Comparison of ENCODE assay signal across 16 mouse cellular contexts in the genomic region with DNA sequence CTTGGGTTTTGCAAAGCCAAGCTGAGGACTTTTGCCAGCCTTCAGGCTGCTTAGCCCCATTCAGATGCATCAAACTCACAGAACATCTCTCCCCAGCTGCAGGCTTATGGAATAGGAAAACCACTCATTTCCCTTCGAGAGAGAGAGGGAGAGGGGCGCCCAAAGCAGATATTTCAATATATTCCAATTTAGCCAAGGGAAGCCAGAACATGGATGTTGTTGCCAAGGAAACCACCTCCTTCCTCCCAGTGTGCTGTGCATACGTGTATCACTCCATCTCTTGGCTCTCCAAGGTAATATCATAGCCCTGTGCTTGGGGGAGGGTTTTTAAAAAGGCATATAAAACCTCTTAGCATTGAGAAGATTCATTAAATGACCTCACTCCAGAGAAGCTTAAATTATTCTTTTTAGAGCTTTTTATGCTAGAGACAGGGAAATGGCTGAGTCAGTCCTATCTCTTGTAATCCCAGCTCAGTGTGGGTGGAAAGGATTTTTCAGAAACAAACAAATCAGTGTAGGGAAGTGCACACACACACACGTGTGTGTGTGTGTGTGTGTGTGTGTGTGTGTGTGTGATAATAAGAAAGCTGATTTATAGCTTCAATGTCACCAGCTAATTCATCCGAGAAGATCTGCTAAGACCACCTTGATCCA.
DNase-seq lines count a peak whose midpoint lies in the region; ATAC-seq and TF ChIP-seq lines count a peak whose summit lies in the region.
"Had no signal": no experiment of that assay in that cellular context is flagged by ENCODE, and none has a peak within 500 bp of the region (broad histone marks: within the 10 kb centered on the region; RNA-seq: fewer than 3 reads in every experiment).

No protein-coding gene starts in this region.

- H3K9me3 ChIP-seq in hindbrain, embryonic 12.5 days (replicated peaks) = no peaks in the 10 kb centered on the region
- H3K9me3 ChIP-seq in hindbrain, embryonic 11.5 days (ENCODE audit: control insufficient read depth, low read length) = no peaks in the 10 kb centered on the region
- no peaks in the 10 kb centered on the region for H3K9me3 ChIP-seq in midbrain, embryonic 14.5 days (ENCODE audit: control insufficient read depth, low read length)
- no peaks in the 10 kb centered on the region for H3K9me3 ChIP-seq in kidney, embryonic 15.5 days (replicated peaks)
- H3K9me3 ChIP-seq: embryonic facial prominence, embryonic 13.5 days had no signal

- no peak for TF ChIP-seq POLR2A in cerebellum, adult 2 months (IDR thresholded peaks at IDR 0.05; ENCODE audit: borderline replicate concordance, insufficient read depth, low read length)

- no peak for TF ChIP-seq CTCF in cerebellum, adult 2 months (IDR thresholded peaks at IDR 0.05; ENCODE audit: borderline replicate concordance, insufficient read depth, low read depth, low read length)

- no peaks in the 10 kb centered on the region for H3K27me3 ChIP-seq in hindbrain, embryonic 12.5 days
- no peaks in the 10 kb centered on the region for H3K27me3 ChIP-seq in hindbrain, embryonic 11.5 days (ENCODE audit: control insufficient read depth, insufficient read depth, low read length)
- no peaks in the 10 kb centered on the region for H3K27me3 ChIP-seq in midbrain, embryonic 14.5 days (ENCODE audit: control insufficient read depth, insufficient read depth, low read length)
- no peaks in the 10 kb centered on the region for H3K27me3 ChIP-seq in cerebellum, adult 2 months (ENCODE audit: control insufficient read depth, insufficient read depth, low read length)
- H3K27me3 ChIP-seq in kidney, embryonic 15.5 days = no peaks in the 10 kb centered on the region
- H3K27me3 ChIP-seq: embryonic facial prominence, embryonic 13.5 days had no signal

- 71% methylated on average over 5 of the region's 5 CpGs for WGBS in hindbrain, embryonic 12.5 days
- 84% methylated on average over 5 of the region's 5 CpGs for WGBS in hindbrain, embryonic 11.5 days
- WGBS in midbrain, embryonic 14.5 days = 48% methylated on average over 5 of the region's 5 CpGs
- 68% methylated on average over 5 of the region's 5 CpGs for WGBS in cerebellum, adult 2 months
- WGBS in kidney, embryonic 15.5 days = 63% methylated on average over 5 of the region's 5 CpGs

- no peak overlapping the region for H3K9ac ChIP-seq in hindbrain, embryonic 12.5 days
- no peak overlapping the region for H3K9ac ChIP-seq in hindbrain, embryonic 11.5 days (ENCODE audit: low read depth, low read length)
- H3K9ac ChIP-seq in midbrain, embryonic 14.5 days (replicated peaks; ENCODE audit: low read length) = no peak overlapping the region
- no peak overlapping the region for H3K9ac ChIP-seq in kidney, embryonic 15.5 days
- H3K9ac ChIP-seq: embryonic facial prominence, embryonic 13.5 days; liver, embryonic 14.5 days had no signal

- H3K27ac ChIP-seq in hindbrain, embryonic 12.5 days = peak overlapping the region; percentile 46
- no peak overlapping the region for H3K27ac ChIP-seq in hindbrain, embryonic 11.5 days (ENCODE audit: low read depth, low read length)
- peak overlapping the region; percentile 56 for H3K27ac ChIP-seq in midbrain, embryonic 14.5 days (replicated peaks; ENCODE audit: low read depth, low read length)
- H3K27ac ChIP-seq in cerebellum, adult 2 months (ENCODE audit: insufficient read depth, low read length) = no peak overlapping the region
- H3K27ac ChIP-seq in kidney, embryonic 15.5 days = no peak overlapping the region
- H3K27ac ChIP-seq: embryonic facial prominence, embryonic 13.5 days; liver, embryonic 14.5 days had no signal

- H3K4me3 ChIP-seq in hindbrain, embryonic 12.5 days = no peak overlapping the region
- no peak overlapping the region for H3K4me3 ChIP-seq in hindbrain, embryonic 11.5 days (ENCODE audit: low read depth, low read length)
- no peak overlapping the region for H3K4me3 ChIP-seq in midbrain, embryonic 14.5 days (replicated peaks; ENCODE audit: low read depth, low read length)
- H3K4me3 ChIP-seq in cerebellum, adult 2 months (replicated peaks; ENCODE audit: insufficient read depth, low read depth, low read length) = no peak overlapping the region
- no peak overlapping the region for H3K4me3 ChIP-seq in kidney, embryonic 15.5 days (replicated peaks)
- H3K4me3 ChIP-seq: embryonic facial prominence, embryonic 13.5 days had no signal

- H3K4me1 ChIP-seq in hindbrain, embryonic 12.5 days = no peaks in the 10 kb centered on the region
- no peaks in the 10 kb centered on the region for H3K4me1 ChIP-seq in hindbrain, embryonic 11.5 days (replicated peaks; ENCODE audit: control insufficient read depth, insufficient read depth, low read length)
- peaks cover 4% of the 10 kb centered on the region; the same call in 1 of the 2 replicates for H3K4me1 ChIP-seq in midbrain, embryonic 14.5 days (ENCODE audit: control insufficient read depth, insufficient read depth, low read length)
- H3K4me1 ChIP-seq in cerebellum, adult 2 months (ENCODE audit: control insufficient read depth, insufficient read depth, low read length) = no peaks in the 10 kb centered on the region
- no peaks in the 10 kb centered on the region for H3K4me1 ChIP-seq in kidney, embryonic 15.5 days
- H3K4me1 ChIP-seq: embryonic facial prominence, embryonic 13.5 days had no signal

- ATAC-seq in hindbrain, embryonic 12.5 days (ENCODE audit: low FRiP score) = no peak
- no peak for ATAC-seq in hindbrain, embryonic 11.5 days (ENCODE audit: low FRiP score)
- no peak for ATAC-seq in midbrain, embryonic 14.5 days (ENCODE audit: low FRiP score, low TSS enrichment)
- ATAC-seq in kidney, embryonic 15.5 days (replicated peaks; ENCODE audit: low FRiP score) = no peak

- H3K4me2 ChIP-seq in hindbrain, embryonic 12.5 days (replicated peaks) = no peak overlapping the region
- H3K4me2 ChIP-seq in hindbrain, embryonic 11.5 days (replicated peaks; ENCODE audit: low read depth, low read length) = no peak overlapping the region
- H3K4me2 ChIP-seq in midbrain, embryonic 14.5 days (ENCODE audit: low read length) = no peak overlapping the region
- H3K4me2 ChIP-seq in kidney, embryonic 15.5 days = no peak overlapping the region
- H3K4me2 ChIP-seq: embryonic facial prominence, embryonic 13.5 days; heart, embryonic 11.5 days had no signal

- DNase-seq in hindbrain, embryonic 11.5 days (ENCODE audit: low spot score) = no peak
- peak; percentile 25 for DNase-seq in right cerebral cortex, adult 18-20 months
- no peak for DNase-seq in right cerebral cortex, postnatal 14 days
- peak; percentile 72 for DNase-seq in midbrain, embryonic 14.5 days
- DNase-seq in cerebellum, adult 2 months = no peak
- no peak for DNase-seq in thymus, postnatal 4 days
- DNase-seq: cerebellum, adult 9-11 months; gastrocnemius, postnatal 25 days; heart, postnatal 4 days; kidney, adult 18-20 months; thymus, postnatal 14 days had no signal

- H3K36me3 ChIP-seq in hindbrain, embryonic 12.5 days = no peaks in the 10 kb centered on the region
- no peaks in the 10 kb centered on the region for H3K36me3 ChIP-seq in hindbrain, embryonic 11.5 days (ENCODE audit: control insufficient read depth, insufficient read depth, low read length)
- no peaks in the 10 kb centered on the region for H3K36me3 ChIP-seq in midbrain, embryonic 14.5 days (ENCODE audit: control insufficient read depth, insufficient read depth, low read length)
- H3K36me3 ChIP-seq in kidney, embryonic 15.5 days = no peaks in the 10 kb centered on the region
- H3K36me3 ChIP-seq: embryonic facial prominence, embryonic 13.5 days had no signal

Comparison
In these comparisons a context has a peak if more than half of its experiments do, and no peak if none do; other contexts are left out.
1. H3K27ac ChIP-seq: peak in hindbrain, embryonic 12.5 days (single experiment) and midbrain, embryonic 14.5 days (single experiment); none in hindbrain, embryonic 11.5 days (single experiment), cerebellum, adult 2 months (single experiment) and kidney, embryonic 15.5 days (single experiment).
2. DNase-seq: peak in right cerebral cortex, adult 18-20 months (single experiment) and midbrain, embryonic 14.5 days (single experiment); none in hindbrain, embryonic 11.5 days (single experiment), right cerebral cortex, postnatal 14 days (single experiment), cerebellum, adult 2 months (0 of 2) and thymus, postnatal 4 days (single experiment).